8 mouse cellular contexts compared by ENCODE assay signal in the genomic region with DNA sequence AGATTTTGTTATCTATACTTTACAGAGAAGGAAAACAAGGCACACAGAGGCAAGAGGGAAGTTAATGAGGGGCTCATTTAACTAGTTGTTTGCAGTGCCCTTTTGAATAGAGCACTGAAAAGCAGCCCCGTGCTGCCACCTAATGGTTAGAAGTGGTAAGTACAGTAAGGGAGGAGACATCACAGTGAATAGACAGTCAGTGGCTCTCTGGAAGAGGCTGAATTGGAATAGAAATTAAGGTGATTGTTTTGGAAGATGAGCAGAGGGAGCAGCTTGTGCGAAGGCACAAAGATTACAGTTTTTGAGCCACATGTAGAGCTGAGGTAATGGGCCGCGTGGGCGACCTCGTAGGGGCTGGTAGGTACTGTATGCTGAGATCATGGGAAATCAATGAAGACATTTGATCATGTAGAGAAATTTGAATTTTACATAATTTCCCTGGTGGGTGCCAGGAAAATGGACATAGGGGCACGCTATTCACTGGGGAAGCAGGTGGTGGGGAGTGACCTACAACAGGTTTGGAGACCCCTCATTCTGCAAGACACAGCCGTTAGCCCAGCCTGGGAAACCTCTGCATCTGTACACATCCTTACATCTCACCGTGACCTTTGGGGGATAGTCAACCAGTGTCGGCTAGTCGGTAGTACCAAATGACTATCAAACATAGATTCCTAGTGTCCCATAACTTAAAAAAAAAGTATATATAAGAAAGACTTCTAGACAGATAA. TPM values are rescaled to one million over a fixed set of nuclear protein-coding genes. Genes with fewer than 3 reads are reported as not detected.
DNase-seq lines count a peak whose midpoint lies in the region; ATAC-seq and TF ChIP-seq lines count a peak whose summit lies in the region.

No protein-coding gene starts in this region.

- H3K9ac ChIP-seq in heart, embryonic 12.5 days = no peak overlapping the region
- H3K9ac ChIP-seq in intestine, embryonic 14.5 days (ENCODE audit: low read length) = no peak overlapping the region
- H3K9ac ChIP-seq in limb, embryonic 14.5 days (ENCODE audit: low read depth, low read length, severe bottlenecking) = 0 out of 2 replicates have a peak overlapping the region, but pooled peaks have one; percentile 36

- H3K9me3 ChIP-seq in heart, embryonic 12.5 days (replicated peaks) = no peaks in the 10 kb centered on the region
- no peaks in the 10 kb centered on the region for H3K9me3 ChIP-seq in forebrain, embryonic 10.5 days
- no peaks in the 10 kb centered on the region for H3K9me3 ChIP-seq in intestine, embryonic 14.5 days (ENCODE audit: control insufficient read depth, low read length)
- no peaks in the 10 kb centered on the region for H3K9me3 ChIP-seq in limb, embryonic 14.5 days (ENCODE audit: control insufficient read depth, low read length)

- no peak for TF ChIP-seq POLR2A in limb, embryonic 14.5 days (IDR thresholded peaks at IDR 0.05; ENCODE audit: borderline replicate concordance, extremely low read depth, insufficient read depth, insufficient read length)

- peak overlapping the region; percentile 25; the same call in 1 of the 2 replicates for H3K4me3 ChIP-seq in heart, embryonic 12.5 days
- peak overlapping the region; percentile 30; the same call in 1 of the 2 replicates for H3K4me3 ChIP-seq in forebrain, embryonic 10.5 days
- peak overlapping the region; percentile 12; the same call in 1 of the 2 replicates for H3K4me3 ChIP-seq in intestine, embryonic 14.5 days (ENCODE audit: low read depth, low read length)
- H3K4me3 ChIP-seq in limb, embryonic 14.5 days (replicated peaks; ENCODE audit: low read length) = 0 out of 2 replicates have a peak overlapping the region, but pooled peaks have one; percentile 13

- H3K36me3 ChIP-seq in heart, embryonic 12.5 days = no peaks in the 10 kb centered on the region
- no peaks in the 10 kb centered on the region for H3K36me3 ChIP-seq in forebrain, embryonic 10.5 days (replicated peaks)
- H3K36me3 ChIP-seq in intestine, embryonic 14.5 days (ENCODE audit: control insufficient read depth, insufficient read depth, low read length) = no peaks in the 10 kb centered on the region
- H3K36me3 ChIP-seq in limb, embryonic 14.5 days (ENCODE audit: control insufficient read depth, insufficient read depth, low read length) = no peaks in the 10 kb centered on the region

- no peaks in the 10 kb centered on the region for H3K27me3 ChIP-seq in heart, embryonic 12.5 days (replicated peaks)
- no peaks in the 10 kb centered on the region for H3K27me3 ChIP-seq in forebrain, embryonic 10.5 days (ENCODE audit: poor library complexity, severe bottlenecking)
- H3K27me3 ChIP-seq in intestine, embryonic 14.5 days (replicated peaks; ENCODE audit: control insufficient read depth, insufficient read depth, low read length) = no peaks in the 10 kb centered on the region
- H3K27me3 ChIP-seq in limb, embryonic 14.5 days (ENCODE audit: control insufficient read depth, insufficient read depth, low read length) = no peaks in the 10 kb centered on the region

- WGBS in heart, embryonic 12.5 days = 42% methylated on average over 11 of the region's 11 CpGs
- WGBS in forebrain, embryonic 10.5 days = 50% methylated on average over 11 of the region's 11 CpGs
- WGBS in intestine, embryonic 14.5 days = 48% methylated on average over 11 of the region's 11 CpGs
- 50% methylated on average over 11 of the region's 11 CpGs for WGBS in limb, embryonic 14.5 days

- no peak for DNase-seq in heart, postnatal 36 days
- peak; percentile 66 for DNase-seq in R1 (ENCODE audit: low read depth, low spot score)
- DNase-seq in forebrain, embryonic 10.5 days (ENCODE audit: extremely low spot score, low spot score) = peak; percentile 42
- peak; percentile 70 for DNase-seq in intestine, embryonic 14.5 days (ENCODE audit: low spot score)
- peak; percentile 76 for DNase-seq in limb, embryonic 14.5 days (ENCODE audit: low spot score)
- DNase-seq in neural tube, embryonic 10.5 days (ENCODE audit: extremely low spot score, low spot score) = peak; percentile 44

- no peak for ATAC-seq in heart, embryonic 12.5 days (ENCODE audit: insufficient number of reproducible peaks, low FRiP score)
- peak; percentile 62; the same call in 1 of the 2 replicates for ATAC-seq in intestine, embryonic 14.5 days (replicated peaks; ENCODE audit: low FRiP score, low TSS enrichment, low read depth)
- ATAC-seq in limb, embryonic 14.5 days (ENCODE audit: low FRiP score, low read depth) = peak; percentile 84; the same call in 1 of the 2 replicates
- no peak for ATAC-seq in erythroid progenitor cell, adult 5-6 weeks (replicated peaks; ENCODE audit: low FRiP score, poor library complexity, severe bottlenecking)

- peak overlapping the region; percentile 40 for H3K4me2 ChIP-seq in heart, embryonic 12.5 days
- peak overlapping the region; percentile 37 for H3K4me2 ChIP-seq in intestine, embryonic 14.5 days (ENCODE audit: low read length)
- peak overlapping the region; percentile 42 for H3K4me2 ChIP-seq in limb, embryonic 14.5 days (replicated peaks; ENCODE audit: low read depth, low read length, severe bottlenecking)

- H3K4me1 ChIP-seq in heart, embryonic 12.5 days (replicated peaks) = no peaks in the 10 kb centered on the region
- peaks cover 9% of the 10 kb centered on the region; the same call in 1 of the 2 replicates for H3K4me1 ChIP-seq in forebrain, embryonic 10.5 days
- H3K4me1 ChIP-seq in intestine, embryonic 14.5 days (replicated peaks; ENCODE audit: control insufficient read depth, insufficient read depth, low read length) = no peaks in the 10 kb centered on the region
- no peaks in the 10 kb centered on the region for H3K4me1 ChIP-seq in limb, embryonic 14.5 days (ENCODE audit: control insufficient read depth, insufficient read depth, low read length)

- intact Hi-C loops in heart, postnatal 36 days (cut with DNase I) = loop anchor here (2.0 to 10.0 kb wide), 2 partner anchors 290 to 522 kb away; no protein-coding TSS in a partner anchor

- H3K27ac ChIP-seq in heart, embryonic 12.5 days (ENCODE audit: poor library complexity, severe bottlenecking) = no peak overlapping the region
- no peak overlapping the region for H3K27ac ChIP-seq in forebrain, embryonic 10.5 days
- H3K27ac ChIP-seq in intestine, embryonic 14.5 days (ENCODE audit: low read depth) = no peak overlapping the region
- H3K27ac ChIP-seq in limb, embryonic 14.5 days (replicated peaks; ENCODE audit: low read depth, low read length) = no peak overlapping the region

RNA-seq across cellular contexts. Expression of gene Krtap28-13, which starts 15.6 kb away (rescaled TPM):
- not detected in 2 replicates for polyA plus RNA-seq in heart, embryonic 12.5 days (2016; fragmentation: Nextera tagmentation; extraction: Ambion mirVana)
- total RNA-seq in heart, postnatal 36 days (2021) = not detected
- not detected in 2 replicates for polyA plus RNA-seq in forebrain, embryonic 10.5 days (2016; fragmentation: Nextera tagmentation; extraction: Ambion mirVana)
- not detected in 2 replicates for polyA plus RNA-seq in intestine, embryonic 14.5 days (2014; fragmentation: Nextera tagmentation; extraction: Ambion mirVana)
- 0.09 and 0.13 TPM in 2 replicates for polyA plus RNA-seq in limb, embryonic 14.5 days (2012; rRNA removed)
- not detected in 2 replicates for polyA plus RNA-seq in limb, embryonic 14.5 days (2014; fragmentation: Nextera tagmentation; extraction: Ambion mirVana)
- total RNA-seq in erythroid progenitor cell, adult 5-6 weeks (2015; ENCODE audit: low replicate concordance) = not detected in 2 replicates
- total RNA-seq in erythroid progenitor cell, adult 5-6 weeks (2017; ENCODE audit: low replicate concordance) = not detected in 2 replicates

RNA-seq across cellular contexts. Expression of gene A030005K14Rik, which starts 17.2 kb away (rescaled TPM):
- not detected in 2 replicates for polyA plus RNA-seq in heart, embryonic 12.5 days (2016; fragmentation: Nextera tagmentation; extraction: Ambion mirVana)
- not detected for total RNA-seq in heart, postnatal 36 days (2021)
- not detected in 2 replicates for polyA plus RNA-seq in forebrain, embryonic 10.5 days (2016; fragmentation: Nextera tagmentation; extraction: Ambion mirVana)
- polyA plus RNA-seq in intestine, embryonic 14.5 days (2014; fragmentation: Nextera tagmentation; extraction: Ambion mirVana) = not detected in 2 replicates
- polyA plus RNA-seq in limb, embryonic 14.5 days (2012; rRNA removed) = not detected in 2 replicates
- not detected in 2 replicates for polyA plus RNA-seq in limb, embryonic 14.5 days (2014; fragmentation: Nextera tagmentation; extraction: Ambion mirVana)
- not detected in 2 replicates for total RNA-seq in erythroid progenitor cell, adult 5-6 weeks (2015; ENCODE audit: low replicate concordance)
- total RNA-seq in erythroid progenitor cell, adult 5-6 weeks (2017; ENCODE audit: low replicate concordance) = not detected in 2 replicates

RNA-seq across cellular contexts. Expression of gene Gm47969, which starts 31.6 kb away (rescaled TPM):
- not detected in 2 replicates for polyA plus RNA-seq in heart, embryonic 12.5 days (2016; fragmentation: Nextera tagmentation; extraction: Ambion mirVana)
- total RNA-seq in heart, postnatal 36 days (2021) = not detected
- not detected in 2 replicates for polyA plus RNA-seq in forebrain, embryonic 10.5 days (2016; fragmentation: Nextera tagmentation; extraction: Ambion mirVana)
- not detected in 2 replicates for polyA plus RNA-seq in intestine, embryonic 14.5 days (2014; fragmentation: Nextera tagmentation; extraction: Ambion mirVana)
- polyA plus RNA-seq in limb, embryonic 14.5 days (2012; rRNA removed) = not detected in 2 replicates
- polyA plus RNA-seq in limb, embryonic 14.5 days (2014; fragmentation: Nextera tagmentation; extraction: Ambion mirVana) = not detected in 2 replicates
- not detected in 2 replicates for total RNA-seq in erythroid progenitor cell, adult 5-6 weeks (2015; ENCODE audit: low replicate concordance)
- not detected in 2 replicates for total RNA-seq in erythroid progenitor cell, adult 5-6 weeks (2017; ENCODE audit: low replicate concordance)

RNA-seq across cellular contexts. Expression of gene Krtap28-10, which starts 34.1 kb away (rescaled TPM):
- polyA plus RNA-seq in heart, embryonic 12.5 days (2016; fragmentation: Nextera tagmentation; extraction: Ambion mirVana) = not detected in 2 replicates
- not detected for total RNA-seq in heart, postnatal 36 days (2021)
- not detected in 2 replicates for polyA plus RNA-seq in forebrain, embryonic 10.5 days (2016; fragmentation: Nextera tagmentation; extraction: Ambion mirVana)
- polyA plus RNA-seq in intestine, embryonic 14.5 days (2014; fragmentation: Nextera tagmentation; extraction: Ambion mirVana) = not detected in 2 replicates
- not detected in 2 replicates for polyA plus RNA-seq in limb, embryonic 14.5 days (2012; rRNA removed)
- not detected in 2 replicates for polyA plus RNA-seq in limb, embryonic 14.5 days (2014; fragmentation: Nextera tagmentation; extraction: Ambion mirVana)
- total RNA-seq in erythroid progenitor cell, adult 5-6 weeks (2015; ENCODE audit: low replicate concordance) = not detected in 2 replicates
- not detected in 2 replicates for total RNA-seq in erythroid progenitor cell, adult 5-6 weeks (2017; ENCODE audit: low replicate concordance)

RNA-seq across cellular contexts. Expression of gene Slc19a3, which starts 38.1 kb away (rescaled TPM):
- 2.3 and 2.7 TPM in 2 replicates for polyA plus RNA-seq in heart, embryonic 12.5 days (2016; fragmentation: Nextera tagmentation; extraction: Ambion mirVana)
- total RNA-seq in heart, postnatal 36 days (2021) = under 1 TPM; 0.43 to 0.67 TPM
- 0.18 and 0.52 TPM in 2 replicates for polyA plus RNA-seq in forebrain, embryonic 10.5 days (2016; fragmentation: Nextera tagmentation; extraction: Ambion mirVana)
- polyA plus RNA-seq in intestine, embryonic 14.5 days (2014; fragmentation: Nextera tagmentation; extraction: Ambion mirVana) = 0.34 and 0.49 TPM in 2 replicates
- 1.2 and 1.3 TPM in 2 replicates for polyA plus RNA-seq in limb, embryonic 14.5 days (2012; rRNA removed)
- polyA plus RNA-seq in limb, embryonic 14.5 days (2014; fragmentation: Nextera tagmentation; extraction: Ambion mirVana) = 0.35 and 0.54 TPM in 2 replicates
- total RNA-seq in erythroid progenitor cell, adult 5-6 weeks (2015; ENCODE audit: low replicate concordance) = not detected in 2 replicates
- total RNA-seq in erythroid progenitor cell, adult 5-6 weeks (2017; ENCODE audit: low replicate concordance) = not detected in 2 replicates

Comparison
In these comparisons a context has a peak if more than half of its experiments do, and no peak if none do; other contexts are left out.
1. ATAC-seq: peak in intestine, embryonic 14.5 days (single experiment) and limb, embryonic 14.5 days (single experiment); none in heart, embryonic 12.5 days (single experiment) and erythroid progenitor cell, adult 5-6 weeks (single experiment).
2. DNase-seq: peak in R1 (single experiment), forebrain, embryonic 10.5 days (single experiment), intestine, embryonic 14.5 days (single experiment), limb, embryonic 14.5 days (single experiment) and neural tube, embryonic 10.5 days (single experiment); none in heart, postnatal 36 days (0 of 2).
3. Peak in every context shown above with its lines, with median percentiles within 50 percentile points of each other: H3K4me2 ChIP-seq and H3K4me3 ChIP-seq.